Mouse (Mus musculus): Measurements from ENCODE around the gene Gpr157. TPM values are rescaled to one million over a fixed set of nuclear protein-coding genes. Genes with fewer than 3 reads are reported as not detected.

The Gpr157 gene
- polyA plus RNA-seq, 1 experiment from 2014 or later: 1.6 TPM

GRCm38 (mm10) chr4:150066706-150067323 lies 20.4 kb upstream of the Gpr157 start:
- no peaks in the 10 kb centered on the region for H3K9me3 ChIP-seq (ENCODE audit: low read length)
- H3K27me3 ChIP-seq (replicated peaks; ENCODE audit: insufficient read depth, low read length): no peaks in the 10 kb centered on the region
- H3K4me2 ChIP-seq (replicated peaks; ENCODE audit: low read depth, low read length): no peak overlapping the region
- H3K36me3 ChIP-seq (ENCODE audit: insufficient read depth, low read length): 0 out of 2 replicates have a peak, but pooled peaks cover 3% of the 10 kb centered on the region
- 78% methylated on average over 17 of the region's 17 CpGs for WGBS
- H3K27ac ChIP-seq (ENCODE audit: low read length): no peak overlapping the region
- no peak for ATAC-seq
- H3K9ac ChIP-seq (replicated peaks; ENCODE audit: low read depth): no peak overlapping the region
- no peak overlapping the region for H3K4me3 ChIP-seq (ENCODE audit: low read depth, low read length)
- TF ChIP-seq EP300 (IDR thresholded peaks at IDR 0.05) (no peak), CTCF (IDR thresholded peaks at IDR 0.05) (no peak)
- no peaks in the 10 kb centered on the region for H3K4me1 ChIP-seq (ENCODE audit: insufficient read depth, low read depth, low read length)
- no peak for DNase-seq (ENCODE audit: low spot score)

GRCm38 (mm10) chr4:150068216-150068615 lies 18.9 kb upstream of the Gpr157 start:
- no peaks in the 10 kb centered on the region for H3K27me3 ChIP-seq (replicated peaks; ENCODE audit: insufficient read depth, low read length)
- 72% methylated on average over 12 of the region's 12 CpGs for WGBS
- peak; percentile 25 for ATAC-seq

GRCm38 (mm10) chr4:150070136-150070535 lies 17.0 kb upstream of the Gpr157 start:
- DNase-seq (ENCODE audit: low spot score): peak; percentile 67
- H3K9me3 ChIP-seq (ENCODE audit: low read length): no peaks in the 10 kb centered on the region
- peak; percentile 77 for ATAC-seq
- TF ChIP-seq CTCF (IDR thresholded peaks at IDR 0.05) (no peak), EP300 (IDR thresholded peaks at IDR 0.05) (no peak)
- H3K4me2 ChIP-seq (replicated peaks; ENCODE audit: low read depth, low read length): no peak overlapping the region
- H3K4me3 ChIP-seq (ENCODE audit: low read depth, low read length): no peak overlapping the region
- no peak overlapping the region for H3K27ac ChIP-seq (ENCODE audit: low read length)
- H3K9ac ChIP-seq (replicated peaks; ENCODE audit: low read depth): no peak overlapping the region
- 29% methylated on average over 8 of the region's 8 CpGs for WGBS
- no peaks in the 10 kb centered on the region for H3K27me3 ChIP-seq (replicated peaks; ENCODE audit: insufficient read depth, low read length)
- H3K36me3 ChIP-seq (ENCODE audit: insufficient read depth, low read length): no peaks in the 10 kb centered on the region
- no peaks in the 10 kb centered on the region for H3K4me1 ChIP-seq (ENCODE audit: insufficient read depth, low read depth, low read length)

More at GRCm38 (mm10) chr4:150068216-150068615, 18.9 kb upstream of the Gpr157 start:
- Histone ChIP-seq H3K4me2 (replicated peaks; ENCODE audit: low read depth, low read length) (no peak overlapping the region), H3K27ac (ENCODE audit: low read length) (no peak overlapping the region), H3K4me1 (ENCODE audit: insufficient read depth, low read depth, low read length) (no peaks in the 10 kb centered on the region), H3K36me3 (ENCODE audit: insufficient read depth, low read length) (0 out of 2 replicates have a peak, but pooled peaks cover 3% of the 10 kb centered on the region), H3K9ac (replicated peaks; ENCODE audit: low read depth) (no peak overlapping the region), H3K9me3 (ENCODE audit: low read length) (no peaks in the 10 kb centered on the region), H3K4me3 (ENCODE audit: low read depth, low read length) (no peak overlapping the region)
- TF ChIP-seq EP300 (IDR thresholded peaks at IDR 0.05): no peak
- TF ChIP-seq CTCF (IDR thresholded peaks at IDR 0.05): peak; percentile 34
- no peak for DNase-seq (ENCODE audit: low spot score)

- no peaks in the 10 kb centered on the region for H3K9me3 ChIP-seq (ENCODE audit: low read length)
- no peak overlapping the region for H3K9ac ChIP-seq (replicated peaks; ENCODE audit: low read depth)
- H3K27me3 ChIP-seq (replicated peaks; ENCODE audit: insufficient read depth, low read length): no peaks in the 10 kb centered on the region
- ATAC-seq (no peak), DNase-seq (ENCODE audit: low spot score) (no peak)
- no peak overlapping the region for H3K4me2 ChIP-seq (replicated peaks; ENCODE audit: low read depth, low read length)
- no peaks in the 10 kb centered on the region for H3K36me3 ChIP-seq (ENCODE audit: insufficient read depth, low read length)
- TF ChIP-seq CTCF (IDR thresholded peaks at IDR 0.05) (no peak), EP300 (IDR thresholded peaks at IDR 0.05) (no peak)
- H3K4me1 ChIP-seq (ENCODE audit: insufficient read depth, low read depth, low read length): no peaks in the 10 kb centered on the region
- no peak overlapping the region for H3K27ac ChIP-seq (ENCODE audit: low read length)
- WGBS: 60% methylated on average over 15 of the region's 15 CpGs
- H3K4me3 ChIP-seq (ENCODE audit: low read depth, low read length): no peak overlapping the region
These were observed 14.6 kb upstream of the Gpr157 start for GRCm38 (mm10) chr4:150072416-150073101.

- no peaks in the 10 kb centered on the region for H3K36me3 ChIP-seq (ENCODE audit: insufficient read depth, low read length)
- H3K4me1 ChIP-seq (ENCODE audit: insufficient read depth, low read depth, low read length): no peaks in the 10 kb centered on the region
- no peak overlapping the region for H3K4me3 ChIP-seq (ENCODE audit: low read depth, low read length)
- no peak for TF ChIP-seq EP300 (IDR thresholded peaks at IDR 0.05)
- peak; percentile 90 for TF ChIP-seq CTCF (IDR thresholded peaks at IDR 0.05)
- DNase-seq (ENCODE audit: low spot score): peak; percentile 75
- H3K27me3 ChIP-seq (replicated peaks; ENCODE audit: insufficient read depth, low read length): no peaks in the 10 kb centered on the region
- H3K9me3 ChIP-seq (ENCODE audit: low read length): no peaks in the 10 kb centered on the region
- H3K9ac ChIP-seq (replicated peaks; ENCODE audit: low read depth): no peak overlapping the region
- H3K4me2 ChIP-seq (replicated peaks; ENCODE audit: low read depth, low read length): no peak overlapping the region
- no peak overlapping the region for H3K27ac ChIP-seq (ENCODE audit: low read length)
- WGBS: 18% methylated on average over 8 of the region's 8 CpGs
- no peak for ATAC-seq
These were observed 14.1 kb upstream of the Gpr157 start for GRCm38 (mm10) chr4:150073102-150073473.

- no peaks in the 10 kb centered on the region for H3K9me3 ChIP-seq (ENCODE audit: low read length)
- DNase-seq (ENCODE audit: low spot score): no peak
- no peak overlapping the region for H3K4me3 ChIP-seq (ENCODE audit: low read depth, low read length)
- no peak overlapping the region for H3K4me2 ChIP-seq (replicated peaks; ENCODE audit: low read depth, low read length)
- TF ChIP-seq EP300 (IDR thresholded peaks at IDR 0.05) (no peak), CTCF (IDR thresholded peaks at IDR 0.05) (no peak)
- H3K4me1 ChIP-seq (ENCODE audit: insufficient read depth, low read depth, low read length): no peaks in the 10 kb centered on the region
- no peak for ATAC-seq
- no peak overlapping the region for H3K9ac ChIP-seq (replicated peaks; ENCODE audit: low read depth)
- no peaks in the 10 kb centered on the region for H3K36me3 ChIP-seq (ENCODE audit: insufficient read depth, low read length)
- 63% methylated on average over 7 of the region's 7 CpGs for WGBS
- H3K27ac ChIP-seq (ENCODE audit: low read length): peak overlapping the region; percentile 59
- H3K27me3 ChIP-seq (replicated peaks; ENCODE audit: insufficient read depth, low read length): no peaks in the 10 kb centered on the region
These were observed 11.8 kb upstream of the Gpr157 start for GRCm38 (mm10) chr4:150075350-150075749.

All from lung, postnatal 0 days (tissue).